Mouse (Mus musculus): ENCODE measurements around the gene Aldh8a1. TPM values are rescaled to one million over a fixed set of nuclear protein-coding genes. Genes with fewer than 3 reads are reported as not detected.
"Not testable (repeated sequence)": the region's sequence is repeated elsewhere in the genome, so short reads cannot be mapped to it uniquely, and the experiment has no call there.

Gene Aldh8a1
- polyA plus RNA-seq, 1 experiment from 2014 or later, result not detected

DNA sequence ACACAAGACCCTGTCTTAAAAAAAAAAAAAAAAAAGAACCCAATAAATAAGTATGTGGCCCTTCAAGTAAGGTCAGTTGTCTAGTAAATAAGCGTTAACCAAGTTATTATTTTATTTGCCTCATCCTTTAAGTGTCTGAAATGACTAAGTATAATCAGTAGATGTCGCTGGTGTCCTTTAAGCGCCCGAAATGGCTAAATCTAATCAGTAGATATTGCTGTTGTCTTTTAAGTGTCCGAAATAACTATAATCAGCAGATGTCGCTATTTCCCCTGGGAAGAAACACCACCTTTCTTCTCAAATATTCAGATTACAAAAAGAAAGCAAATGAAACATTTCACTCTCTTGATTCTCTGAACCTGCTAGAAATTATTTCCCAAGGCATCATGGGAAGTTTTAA lies 5.8 kb downstream of the Aldh8a1 start:
- Histone ChIP-seq H3K4me2 (ENCODE audit: low read depth, low read length, severe bottlenecking) (no peak overlapping the region), H3K27me3 (ENCODE audit: control insufficient read depth, insufficient read depth, low read length) (no peaks in the 10 kb centered on the region), H3K4me3 (ENCODE audit: low read depth, low read length) (no peak overlapping the region), H3K4me1 (replicated peaks; ENCODE audit: control insufficient read depth, insufficient read depth, low read length) (no peaks in the 10 kb centered on the region), H3K27ac (ENCODE audit: low read depth, low read length) (no peak overlapping the region), H3K36me3 (ENCODE audit: control insufficient read depth, insufficient read depth, low read length) (no peaks in the 10 kb centered on the region), H3K9me3 (ENCODE audit: control insufficient read depth, low read length) (no peaks in the 10 kb centered on the region), H3K9ac (ENCODE audit: low read length) (no peak overlapping the region)
- ATAC-seq (replicated peaks; ENCODE audit: low FRiP score) (no peak), DNase-seq (ENCODE audit: low spot score) (no peak)
- WGBS, result 31% methylated on average over 6 of the region's 6 CpGs

DNA sequence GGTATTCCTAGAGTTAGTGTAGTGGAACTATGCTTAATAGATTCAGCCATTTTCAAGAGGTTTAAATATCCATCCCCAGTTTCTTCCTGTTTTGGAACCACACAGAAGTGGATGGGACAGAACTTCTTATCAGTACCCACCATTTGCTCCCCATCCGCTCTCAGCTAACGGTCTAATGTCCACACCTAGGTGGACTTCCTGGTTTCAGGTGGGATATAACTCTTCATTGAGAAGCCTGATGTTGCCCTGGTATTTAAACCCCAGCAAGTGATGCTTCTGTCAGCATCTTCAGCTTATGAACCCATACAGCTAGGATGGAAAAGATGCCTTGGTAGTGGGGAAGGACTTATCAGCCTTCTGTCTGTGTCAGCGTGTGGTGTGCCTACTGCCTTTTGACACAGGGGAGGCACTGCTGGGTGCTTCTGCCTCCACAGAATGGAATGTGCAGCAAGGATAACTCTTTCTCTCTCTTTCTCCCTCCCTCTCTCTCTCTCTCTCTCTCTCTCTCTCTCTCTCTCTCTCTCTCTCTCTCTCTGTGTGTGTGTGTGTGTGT lies 8.1 kb downstream of the Aldh8a1 start:
- Histone ChIP-seq H3K36me3 (ENCODE audit: control insufficient read depth, insufficient read depth, low read length) (no peaks in the 10 kb centered on the region), H3K9me3 (ENCODE audit: control insufficient read depth, low read length) (no peaks in the 10 kb centered on the region), H3K27me3 (ENCODE audit: control insufficient read depth, insufficient read depth, low read length) (no peaks in the 10 kb centered on the region), H3K4me1 (replicated peaks; ENCODE audit: control insufficient read depth, insufficient read depth, low read length) (no peaks in the 10 kb centered on the region), H3K4me2 (ENCODE audit: low read depth, low read length, severe bottlenecking) (no peak overlapping the region), H3K4me3 (ENCODE audit: low read depth, low read length) (no peak overlapping the region), H3K27ac (ENCODE audit: low read depth, low read length) (no peak overlapping the region), H3K9ac (ENCODE audit: low read length) (no peak overlapping the region)
- DNase-seq (ENCODE audit: low spot score) (no peak), ATAC-seq (replicated peaks; ENCODE audit: low FRiP score) (no peak)
- 74% methylated on average over 3 of the region's 3 CpGs for WGBS

DNA sequence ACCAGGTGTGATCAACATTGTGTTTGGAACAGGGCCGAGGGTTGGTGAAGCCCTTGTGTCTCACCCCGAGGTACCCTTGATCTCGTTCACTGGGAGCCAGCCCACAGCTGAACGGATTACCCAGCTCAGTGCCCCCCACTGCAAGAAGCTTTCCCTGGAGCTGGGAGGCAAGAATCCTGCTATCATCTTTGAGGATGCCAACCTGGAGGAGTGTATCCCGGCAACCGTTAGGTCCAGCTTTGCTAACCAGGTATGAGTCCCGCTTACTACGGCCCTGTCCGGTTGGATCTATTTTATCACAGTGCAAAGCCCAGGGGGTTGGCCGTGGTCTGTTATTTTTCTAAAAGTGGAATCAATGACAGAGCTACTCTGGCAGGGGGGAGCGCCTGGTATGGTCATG lies 12.0 kb downstream of the Aldh8a1 start:
- Histone ChIP-seq H3K36me3 (ENCODE audit: control insufficient read depth, insufficient read depth, low read length) (no peaks in the 10 kb centered on the region), H3K4me2 (ENCODE audit: low read depth, low read length, severe bottlenecking) (no peak overlapping the region), H3K27ac (ENCODE audit: low read depth, low read length) (no peak overlapping the region), H3K9ac (ENCODE audit: low read length) (no peak overlapping the region), H3K4me1 (replicated peaks; ENCODE audit: control insufficient read depth, insufficient read depth, low read length) (no peaks in the 10 kb centered on the region), H3K27me3 (ENCODE audit: control insufficient read depth, insufficient read depth, low read length) (no peaks in the 10 kb centered on the region), H3K9me3 (ENCODE audit: control insufficient read depth, low read length) (no peaks in the 10 kb centered on the region), H3K4me3 (ENCODE audit: low read depth, low read length) (no peak overlapping the region)
- ATAC-seq (replicated peaks; ENCODE audit: low FRiP score), result no peak
- WGBS, result 88% methylated on average over 11 of the region's 11 CpGs
- no peak for DNase-seq (ENCODE audit: low spot score)

DNA sequence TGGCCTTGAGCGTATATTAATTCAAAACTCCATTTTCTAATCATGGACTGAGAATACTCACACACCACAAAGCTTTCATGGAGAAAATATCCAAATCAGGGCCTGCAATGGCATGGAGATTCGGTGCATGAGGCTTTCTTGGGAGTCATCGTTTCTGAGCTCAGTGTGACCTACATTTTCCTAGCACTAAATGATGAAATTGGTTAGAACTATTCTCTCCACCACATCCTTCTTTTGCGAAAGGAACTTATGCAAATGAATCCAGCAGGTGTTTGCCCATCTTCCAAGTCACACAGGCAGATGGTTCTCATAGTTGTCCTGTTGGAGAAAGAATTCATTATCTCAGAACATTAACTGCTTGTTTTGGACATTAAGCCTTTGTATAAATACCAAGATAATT lies 13.3 kb downstream of the Aldh8a1 start:
- Histone ChIP-seq H3K4me3 (ENCODE audit: low read depth, low read length) (no peak overlapping the region), H3K9me3 (ENCODE audit: control insufficient read depth, low read length) (no peaks in the 10 kb centered on the region), H3K27ac (ENCODE audit: low read depth, low read length) (no peak overlapping the region), H3K4me1 (replicated peaks; ENCODE audit: control insufficient read depth, insufficient read depth, low read length) (no peaks in the 10 kb centered on the region), H3K36me3 (ENCODE audit: control insufficient read depth, insufficient read depth, low read length) (no peaks in the 10 kb centered on the region), H3K9ac (ENCODE audit: low read length) (no peak overlapping the region), H3K4me2 (ENCODE audit: low read depth, low read length, severe bottlenecking) (no peak overlapping the region), H3K27me3 (ENCODE audit: control insufficient read depth, insufficient read depth, low read length) (no peaks in the 10 kb centered on the region)
- 91% methylated on average over 4 of the region's 4 CpGs for whole genome bisulfite sequencing
- ATAC-seq (replicated peaks; ENCODE audit: low FRiP score) (no peak), DNase-seq (ENCODE audit: low spot score) (no peak)

DNA sequence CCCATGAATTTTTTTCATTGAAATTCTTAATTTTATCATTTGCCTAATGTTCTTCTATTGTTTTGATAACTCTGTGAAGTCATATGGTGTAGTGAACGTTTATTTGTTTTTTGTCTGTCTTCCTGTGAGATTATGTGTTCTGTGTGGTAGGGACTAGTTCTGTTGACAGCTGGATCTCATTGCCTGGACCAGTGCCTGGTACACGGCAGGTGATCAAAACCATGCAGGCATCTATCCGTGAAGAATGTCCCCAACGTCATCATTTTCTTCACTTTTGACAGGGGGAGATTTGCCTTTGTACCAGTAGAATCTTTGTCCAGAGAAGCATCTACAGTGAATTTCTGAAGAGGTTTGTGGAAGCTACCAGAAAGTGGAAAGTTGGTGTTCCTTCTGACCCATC lies 14.2 kb downstream of the Aldh8a1 start:
- DNase-seq (ENCODE audit: low spot score) (no peak), ATAC-seq (replicated peaks; ENCODE audit: low FRiP score) (no peak)
- no peaks in the 10 kb centered on the region for H3K4me1 ChIP-seq (replicated peaks; ENCODE audit: control insufficient read depth, insufficient read depth, low read length)
- H3K4me3 ChIP-seq (ENCODE audit: low read depth, low read length), result no peak overlapping the region
- WGBS, result 70% methylated on average over 4 of the region's 4 CpGs
- no peaks in the 10 kb centered on the region for H3K9me3 ChIP-seq (ENCODE audit: control insufficient read depth, low read length)
- no peak overlapping the region for H3K27ac ChIP-seq (ENCODE audit: low read depth, low read length)
- H3K4me2 ChIP-seq (ENCODE audit: low read depth, low read length, severe bottlenecking), result no peak overlapping the region
- H3K36me3 ChIP-seq (ENCODE audit: control insufficient read depth, insufficient read depth, low read length), result no peaks in the 10 kb centered on the region
- H3K9ac ChIP-seq (ENCODE audit: low read length), result no peak overlapping the region
- no peaks in the 10 kb centered on the region for H3K27me3 ChIP-seq (ENCODE audit: control insufficient read depth, insufficient read depth, low read length)

DNA sequence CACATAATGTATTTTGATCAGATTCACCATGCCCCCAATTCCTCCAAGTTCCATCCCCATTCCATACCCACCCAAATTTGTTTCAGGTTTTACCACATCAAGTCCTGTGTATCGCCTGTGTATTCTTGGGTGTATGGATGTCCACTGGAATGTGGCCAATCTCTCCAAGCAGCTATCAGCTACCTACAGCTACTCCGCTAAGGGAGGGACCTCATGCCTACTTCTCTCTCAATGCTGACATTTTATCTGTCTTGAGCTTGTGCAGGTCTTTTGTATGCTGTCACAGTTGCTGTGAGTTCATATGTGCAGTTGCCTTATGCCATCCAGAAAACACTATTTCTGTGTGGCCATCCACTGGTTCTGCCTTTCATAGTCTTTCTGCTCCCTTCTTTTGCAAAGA lies 16.3 kb downstream of the Aldh8a1 start:
- H3K9ac ChIP-seq (ENCODE audit: low read length), result no peak overlapping the region
- 92% methylated on average over 2 of the region's 2 CpGs for WGBS
- H3K4me1 ChIP-seq (replicated peaks; ENCODE audit: control insufficient read depth, insufficient read depth, low read length), result no peaks in the 10 kb centered on the region
- no peak for ATAC-seq (replicated peaks; ENCODE audit: low FRiP score)
- H3K36me3 ChIP-seq (ENCODE audit: control insufficient read depth, insufficient read depth, low read length), result no peaks in the 10 kb centered on the region
- H3K4me2 ChIP-seq (ENCODE audit: low read depth, low read length, severe bottlenecking), result no peak overlapping the region
- H3K9me3 ChIP-seq (ENCODE audit: control insufficient read depth, low read length), result no peaks in the 10 kb centered on the region
- no peaks in the 10 kb centered on the region for H3K27me3 ChIP-seq (ENCODE audit: control insufficient read depth, insufficient read depth, low read length)
- H3K27ac ChIP-seq (ENCODE audit: low read depth, low read length), result no peak overlapping the region
- no peak for DNase-seq (ENCODE audit: low spot score)
- no peak overlapping the region for H3K4me3 ChIP-seq (ENCODE audit: low read depth, low read length)

DNA sequence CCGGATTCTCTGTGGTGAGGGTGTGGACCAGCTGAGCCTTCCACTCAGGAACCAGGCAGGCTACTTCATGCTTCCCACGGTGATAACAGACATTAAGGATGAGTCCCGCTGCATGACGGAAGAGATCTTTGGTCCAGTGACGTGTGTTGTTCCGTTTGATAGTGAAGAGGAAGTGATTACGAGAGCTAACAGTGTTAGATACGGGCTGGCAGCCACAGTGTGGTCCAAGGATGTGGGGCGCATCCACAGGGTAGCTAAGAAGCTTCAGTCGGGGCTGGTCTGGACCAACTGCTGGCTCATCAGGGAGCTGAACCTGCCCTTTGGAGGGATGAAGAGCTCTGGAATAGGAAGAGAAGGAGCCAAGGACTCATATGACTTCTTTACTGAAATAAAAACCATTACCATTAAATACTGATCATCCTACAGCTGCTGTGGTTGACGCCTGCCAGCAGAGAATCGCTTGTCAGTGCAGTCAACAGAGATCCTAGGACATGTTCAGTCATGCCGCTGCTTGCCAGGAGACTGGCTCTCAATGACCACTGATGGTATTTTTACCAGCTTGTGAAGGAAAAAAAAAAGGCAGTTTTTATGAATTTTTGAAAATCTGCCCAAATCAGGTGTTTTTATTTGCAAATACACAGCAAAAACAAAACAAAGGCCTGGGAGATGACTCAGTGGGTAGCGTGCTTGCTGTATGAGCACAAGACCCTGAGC lies 18.5 kb downstream of the Aldh8a1 start:
- Histone ChIP-seq H3K4me3 (ENCODE audit: low read depth, low read length) (no peak overlapping the region), H3K9me3 (ENCODE audit: control insufficient read depth, low read length) (no peaks in the 10 kb centered on the region), H3K9ac (ENCODE audit: low read length) (no peak overlapping the region), H3K27ac (ENCODE audit: low read depth, low read length) (no peak overlapping the region), H3K36me3 (ENCODE audit: control insufficient read depth, insufficient read depth, low read length) (no peaks in the 10 kb centered on the region), H3K27me3 (ENCODE audit: control insufficient read depth, insufficient read depth, low read length) (no peaks in the 10 kb centered on the region), H3K4me1 (replicated peaks; ENCODE audit: control insufficient read depth, insufficient read depth, low read length) (no peaks in the 10 kb centered on the region), H3K4me2 (ENCODE audit: low read depth, low read length, severe bottlenecking) (no peak overlapping the region)
- WGBS, result 90% methylated on average over 14 of the region's 14 CpGs
- DNase-seq (ENCODE audit: low spot score) (no peak), ATAC-seq (replicated peaks; ENCODE audit: low FRiP score) (no peak)

DNA sequence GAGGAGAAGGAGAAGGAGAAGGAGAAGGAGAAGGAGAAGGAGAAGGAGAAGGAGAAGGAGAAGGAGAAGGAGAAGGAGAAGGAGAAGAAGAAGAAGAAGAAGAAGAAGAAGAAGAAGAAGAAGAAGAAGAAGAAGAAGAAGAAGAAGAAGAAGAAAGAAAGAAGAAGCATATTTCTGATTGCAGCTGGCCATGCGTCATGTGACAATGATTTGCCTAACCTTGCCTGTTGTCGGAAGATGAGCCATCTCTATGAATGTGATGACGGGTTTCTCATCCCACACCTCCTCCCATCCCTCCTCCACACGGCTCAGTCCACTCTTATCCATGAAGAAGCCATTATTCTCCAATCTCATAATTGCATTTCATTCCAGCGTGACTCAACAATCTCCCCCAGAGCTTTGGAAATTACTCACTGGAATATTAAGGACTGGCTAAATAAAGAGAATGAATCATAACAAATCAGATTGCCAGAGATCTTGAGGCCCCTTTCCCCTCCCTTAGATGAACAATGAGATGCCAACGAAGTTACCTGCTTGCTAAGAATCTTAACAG lies 21.9 kb downstream of the Aldh8a1 start:
- H3K4me1 ChIP-seq (replicated peaks; ENCODE audit: control insufficient read depth, insufficient read depth, low read length); H3K9me3 ChIP-seq (ENCODE audit: control insufficient read depth, low read length); DNase-seq (ENCODE audit: low spot score); H3K4me3 ChIP-seq (ENCODE audit: low read depth, low read length); H3K4me2 ChIP-seq (ENCODE audit: low read depth, low read length, severe bottlenecking); ATAC-seq (replicated peaks; ENCODE audit: low FRiP score); H3K9ac ChIP-seq (ENCODE audit: low read length); H3K36me3 ChIP-seq (ENCODE audit: control insufficient read depth, insufficient read depth, low read length); H3K27me3 ChIP-seq (ENCODE audit: control insufficient read depth, insufficient read depth, low read length); H3K27ac ChIP-seq (ENCODE audit: low read depth, low read length): not testable (repeated sequence)
- WGBS, result 81% methylated on average over 6 of the region's 6 CpGs

DNA sequence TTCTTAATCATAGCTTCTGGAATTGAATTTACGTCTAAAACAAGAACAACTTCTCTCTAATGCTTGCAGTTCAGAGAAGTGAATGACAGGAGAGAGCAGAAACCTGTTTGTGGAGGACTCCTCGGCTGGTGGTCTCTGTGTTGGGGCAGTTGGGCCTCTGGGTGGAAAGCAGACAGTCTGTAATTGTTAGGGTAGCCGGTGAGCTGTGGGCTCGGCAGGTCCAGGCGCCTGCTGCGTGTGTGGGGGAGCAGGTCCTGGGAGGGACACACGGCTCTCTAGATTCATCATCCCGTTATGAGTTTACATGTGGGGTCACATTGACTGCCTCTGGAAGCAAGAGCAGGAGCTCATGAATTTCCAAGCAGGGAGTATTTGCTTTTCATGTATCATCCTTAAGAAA lies 22.5 kb downstream of the Aldh8a1 start:
- Histone ChIP-seq H3K27me3 (ENCODE audit: control insufficient read depth, insufficient read depth, low read length) (no peaks in the 10 kb centered on the region), H3K9ac (ENCODE audit: low read length) (no peak overlapping the region), H3K36me3 (ENCODE audit: control insufficient read depth, insufficient read depth, low read length) (no peaks in the 10 kb centered on the region), H3K27ac (ENCODE audit: low read depth, low read length) (no peak overlapping the region), H3K4me3 (ENCODE audit: low read depth, low read length) (no peak overlapping the region), H3K4me1 (replicated peaks; ENCODE audit: control insufficient read depth, insufficient read depth, low read length) (no peaks in the 10 kb centered on the region), H3K4me2 (ENCODE audit: low read depth, low read length, severe bottlenecking) (no peak overlapping the region), H3K9me3 (ENCODE audit: control insufficient read depth, low read length) (no peaks in the 10 kb centered on the region)
- ATAC-seq (replicated peaks; ENCODE audit: low FRiP score) (no peak), DNase-seq (ENCODE audit: low spot score) (no peak)
- WGBS, result 69% methylated on average over 8 of the region's 8 CpGs
